Mouse (Mus musculus) kidney, adult 2 months (tissue): ENCODE data around the gene Hnrnpa0.

Source experiments
- CTCF ChIP-seq: fragments of 200-500 bp; conservative IDR thresholded peaks from 2 replicates; pipeline ENCODE4 v1.5.1; 2011; ENCODE audit warnings: low read depth, mild to moderate bottlenecking, control low read depth, low read length, moderate library complexity, mixed read lengths; ENCODE audit not compliant: insufficient read depth, insufficient read length
- POLR2A ChIP-seq: fragments of 200-500 bp; IDR thresholded peaks from one replicate; pipeline ENCODE4 v1.6.1; 2011; ENCODE audit warnings: low read depth, low read length, control low read depth

DNA sequence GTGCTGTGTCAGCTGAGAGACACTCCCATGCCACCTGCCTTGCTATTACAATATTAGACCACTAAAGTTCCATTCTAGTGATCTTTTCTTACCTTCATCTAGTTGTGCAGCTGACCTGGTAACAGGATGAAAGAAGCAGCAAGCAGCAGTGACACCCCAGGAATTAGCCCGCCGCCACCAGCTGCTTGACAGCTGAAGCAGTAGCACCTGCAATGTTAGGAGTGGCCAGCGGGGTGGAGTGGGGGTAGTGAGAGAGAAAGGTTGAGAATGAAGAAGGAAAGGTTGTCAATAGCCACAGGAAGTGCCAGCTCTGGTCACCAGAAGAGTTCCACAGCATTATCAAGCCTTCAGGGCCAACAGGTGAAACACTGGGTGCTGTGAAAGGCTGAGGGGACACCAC is 3.3 kb upstream of the Hnrnpa0 start:
- TF ChIP-seq POLR2A (no peak), CTCF (no peak)
